Mouse (Mus musculus) MEL (cell line): ENCODE results near the gene Ldah. TPM values are rescaled to one million over a fixed set of nuclear protein-coding genes. Genes with fewer than 3 reads are reported as not detected.

Source experiments
- DNase-seq: peaks from one replicate; pipeline ENCODE4 v3.0.0; 2011; ENCODE audit warnings: low read depth, low spot score
- H3K27ac ChIP-seq: 2 replicates; pipeline ENCODE4 v1.5.1; 2012; ENCODE audit warnings: low read depth, mild to moderate bottlenecking, control low read depth, low read length, moderate library complexity; ENCODE audit not compliant: control insufficient read depth
- H3K27me3 ChIP-seq, 2 experiments: fragments of 150-350 bp in 1 of 2; sonication (generic) in 1 of 2; 2 replicates each; pipeline ENCODE4 v1.6.1; 2012; ENCODE audit warnings: low read length in 2 of 2, mild to moderate bottlenecking in 2 of 2, improper control_type of control experiment in 1 of 2, moderate library complexity in 1 of 2; ENCODE audit not compliant: insufficient read depth in 2 of 2, control insufficient read depth in 1 of 2
- H3K36me3 ChIP-seq, 2 experiments: 2 replicates each; pipeline ENCODE4 v1.6.1; 2012 to 2014; ENCODE audit warnings: low read length in 2 of 2, improper control_type of control experiment in 1 of 2, inconsistent platforms in 1 of 2, mild to moderate bottlenecking in 1 of 2; ENCODE audit not compliant: insufficient read depth in 2 of 2, control insufficient read depth in 1 of 2
- H3K4me1 ChIP-seq, 2 experiments: fragments of 150-350 bp in 1 of 2; sonication (generic) in 1 of 2; 2 replicates each; pipeline ENCODE4 v1.6.1; 2012; ENCODE audit warnings: low read length in 2 of 2, improper control_type of control experiment in 1 of 2, mild to moderate bottlenecking in 1 of 2; ENCODE audit not compliant: insufficient read depth in 2 of 2, control insufficient read depth in 1 of 2
- H3K4me3 ChIP-seq, 2 experiments: fragments of 150-350 bp in 1 of 2; sonication (generic) in 1 of 2; 2 replicates each; pipeline ENCODE4 v1.5.1; 2012; ENCODE audit warnings: low read depth in 2 of 2, low read length in 2 of 2, mild to moderate bottlenecking in 2 of 2, moderate library complexity in 2 of 2, control low read depth in 1 of 2, improper control_type of control experiment in 1 of 2; ENCODE audit not compliant: control insufficient read depth in 1 of 2, insufficient read depth in 1 of 2
- H3K79me2 ChIP-seq: 2 replicates; pipeline ENCODE4 v1.6.1; 2012; ENCODE audit warnings: mild to moderate bottlenecking, low read length, moderate library complexity; ENCODE audit not compliant: control insufficient read depth, poor library complexity, insufficient read depth
- H3K9ac ChIP-seq: 2 replicates; pipeline ENCODE4 v1.6.1; 2012; ENCODE audit warnings: low read depth, mild to moderate bottlenecking, control low read depth, low read length, moderate library complexity; ENCODE audit not compliant: control insufficient read depth, poor library complexity, severe bottlenecking
- H3K9me3 ChIP-seq: fragments of 150-350 bp; sonication (generic); replicated peaks from 2 replicates; pipeline ENCODE4 v1.6.1; 2012; ENCODE audit warnings: mild to moderate bottlenecking, low read length, improper control_type of control experiment, moderate library complexity; ENCODE audit not compliant: insufficient read depth
- BHLHE40 ChIP-seq: IDR thresholded peaks from 2 replicates; pipeline ENCODE4 v1.6.1; 2012; ENCODE audit warnings: low read depth, mild to moderate bottlenecking, inconsistent platforms, low read length, improper control_type of control experiment, borderline replicate concordance
- CHD1 ChIP-seq: IDR thresholded peaks from 2 replicates; pipeline ENCODE4 v1.6.1; 2012; ENCODE audit warnings: low read depth, mild to moderate bottlenecking, inconsistent platforms, low read length, improper control_type of control experiment
- CHD2 ChIP-seq: IDR thresholded peaks from 2 replicates; pipeline ENCODE4 v1.6.1; 2011; ENCODE audit warnings: low read length, improper control_type of control experiment
- CTCF ChIP-seq, 3 experiments: IDR thresholded peaks in 2 of 3; conservative IDR thresholded peaks in 1 of 3; 2 replicates each; pipeline ENCODE4 v1.5.1; 2011 to 2012; ENCODE audit warnings: low read length in 3 of 3, low read depth in 2 of 3, mild to moderate bottlenecking in 2 of 3, improper control_type of control experiment in 1 of 3, inconsistent platforms in 1 of 3, mixed read lengths in 1 of 3, moderate library complexity in 1 of 3; ENCODE audit not compliant: control insufficient read depth in 1 of 3, insufficient read depth in 1 of 3, poor library complexity in 1 of 3, severe bottlenecking in 1 of 3
- E2F4 ChIP-seq: IDR thresholded peaks from 2 replicates; pipeline ENCODE4 v1.6.1; 2011; ENCODE audit warnings: low read depth, low read length, improper control_type of control experiment, borderline replicate concordance
- EP300 ChIP-seq, 2 experiments: IDR thresholded peaks; 2 replicates each; pipeline ENCODE4 v1.6.1; 2011; ENCODE audit warnings: improper control_type of control experiment in 2 of 2, low read length in 2 of 2, low read depth in 1 of 2, mild to moderate bottlenecking in 1 of 2
- HCFC1 ChIP-seq: IDR thresholded peaks from 2 replicates; pipeline ENCODE4 v1.6.1; 2012; ENCODE audit warnings: low read depth, mild to moderate bottlenecking, inconsistent platforms, low read length, improper control_type of control experiment, moderate library complexity
- JUND ChIP-seq: IDR thresholded peaks from 2 replicates; pipeline ENCODE4 v1.6.1; 2011; ENCODE audit warnings: low read depth, mild to moderate bottlenecking, improper control_type of control experiment, low read length
- KAT2A ChIP-seq: conservative IDR thresholded peaks from 2 replicates; pipeline ENCODE4 v1.6.1; 2012; ENCODE audit warnings: low read depth, low read length, improper control_type of control experiment, inconsistent platforms
- MXI1 ChIP-seq: IDR thresholded peaks from 2 replicates; pipeline ENCODE4 v1.6.1; 2011; ENCODE audit warnings: mild to moderate bottlenecking, low read depth, low read length, improper control_type of control experiment
- MYB ChIP-seq: IDR thresholded peaks from 2 replicates; pipeline ENCODE4 v1.6.1; 2011; ENCODE audit warnings: mild to moderate bottlenecking, low read depth, low read length, improper control_type of control experiment
- NELFE ChIP-seq: IDR thresholded peaks from 2 replicates; pipeline ENCODE4 v1.6.1; 2011; ENCODE audit warnings: low read depth, low read length, improper control_type of control experiment
- NRF1 ChIP-seq: IDR thresholded peaks from 2 replicates; pipeline ENCODE4 v1.6.1; 2014; ENCODE audit warnings: low read depth, mild to moderate bottlenecking, inconsistent platforms, low read length, improper control_type of control experiment, moderate library complexity; ENCODE audit not compliant: poor library complexity, insufficient read depth, severe bottlenecking
- POLR2AphosphoS2 ChIP-seq: IDR thresholded peaks from 2 replicates; pipeline ENCODE4 v1.6.1; 2011; ENCODE audit warnings: low read length, improper control_type of control experiment
- POLR2AphosphoS5 ChIP-seq: IDR thresholded peaks from 2 replicates; pipeline ENCODE4 v1.6.1; 2012; ENCODE audit warnings: low read depth, borderline replicate concordance, mild to moderate bottlenecking, inconsistent platforms, low read length, moderate library complexity, mixed read lengths
- RAD21 ChIP-seq: IDR thresholded peaks from 2 replicates; pipeline ENCODE4 v1.6.1; 2011; ENCODE audit warnings: mild to moderate bottlenecking, low read depth, low read length, improper control_type of control experiment
- RCOR1 ChIP-seq: IDR thresholded peaks from 2 replicates; pipeline ENCODE4 v1.6.1; 2012; ENCODE audit warnings: low read depth, mild to moderate bottlenecking, inconsistent platforms, low read length, improper control_type of control experiment
- SIN3A ChIP-seq: IDR thresholded peaks from 2 replicates; pipeline ENCODE4 v1.6.1; 2012; ENCODE audit warnings: low read length, improper control_type of control experiment, inconsistent platforms
- SMC3 ChIP-seq: IDR thresholded peaks from 2 replicates; pipeline ENCODE4 v1.6.1; 2011; ENCODE audit warnings: low read depth, low read length, improper control_type of control experiment
- TBP ChIP-seq: IDR thresholded peaks from 2 replicates; pipeline ENCODE4 v1.8.0; 2011; ENCODE audit warnings: low read depth, low read length, improper control_type of control experiment
- UBTF ChIP-seq: IDR thresholded peaks from 2 replicates; pipeline ENCODE4 v1.6.1; 2012; ENCODE audit warnings: low read depth, mild to moderate bottlenecking, inconsistent platforms, low read length, improper control_type of control experiment, moderate library complexity, borderline replicate concordance; ENCODE audit not compliant: insufficient read depth
- USF1 ChIP-seq: IDR thresholded peaks from 2 replicates; pipeline ENCODE4 v1.6.1; 2014; ENCODE audit warnings: low read depth, mild to moderate bottlenecking, inconsistent platforms, low read length, improper control_type of control experiment, moderate library complexity
- ZC3H11A ChIP-seq: IDR thresholded peaks from 2 replicates; pipeline ENCODE4 v1.6.1; 2012; ENCODE audit warnings: low read depth, mild to moderate bottlenecking, inconsistent platforms, low read length, improper control_type of control experiment
- ZKSCAN1 ChIP-seq: IDR thresholded peaks from 2 replicates; pipeline ENCODE4 v1.6.1; 2012; ENCODE audit warnings: low read depth, mild to moderate bottlenecking, inconsistent platforms, low read length, improper control_type of control experiment, moderate library complexity
- ZMIZ1 ChIP-seq: IDR thresholded peaks from 2 replicates; pipeline ENCODE4 v1.6.1; 2012; ENCODE audit warnings: low read depth, mild to moderate bottlenecking, inconsistent platforms, low read length, improper control_type of control experiment, moderate library complexity
- ZNF384 ChIP-seq: IDR thresholded peaks from 2 replicates; pipeline ENCODE4 v1.6.1; 2012; ENCODE audit warnings: low read depth, mild to moderate bottlenecking, inconsistent platforms, low read length, improper control_type of control experiment
- polyA plus RNA-seq, 2 experiments: library from polyadenylated mRNA; stranded (reverse) in 1 of 2; unstranded in 1 of 2; fragments of >175 nt in 1 of 2; fragments of >200 nt in 1 of 2; gene quantifications; 2 replicates each; pipeline versions ENCODE4 v1.2.1 to v1.2.4; 2012; ENCODE audit warnings: low replicate concordance in 2 of 2, low read depth in 1 of 2; ENCODE audit not compliant: insufficient read length in 2 of 2, insufficient read depth in 1 of 2, missing spikeins in 1 of 2
- total RNA-seq: library from RNA; depleted of rRNA; stranded (reverse); fragments of 300-350 nt; gene quantifications from 2 replicates; pipeline ENCODE4 v1.2.3, GENCODE M21; 2012

Ldah gene
- total and polyA plus RNA-seq, 3 experiments: 28.6 to 132 (median 44.2) TPM

DNA sequence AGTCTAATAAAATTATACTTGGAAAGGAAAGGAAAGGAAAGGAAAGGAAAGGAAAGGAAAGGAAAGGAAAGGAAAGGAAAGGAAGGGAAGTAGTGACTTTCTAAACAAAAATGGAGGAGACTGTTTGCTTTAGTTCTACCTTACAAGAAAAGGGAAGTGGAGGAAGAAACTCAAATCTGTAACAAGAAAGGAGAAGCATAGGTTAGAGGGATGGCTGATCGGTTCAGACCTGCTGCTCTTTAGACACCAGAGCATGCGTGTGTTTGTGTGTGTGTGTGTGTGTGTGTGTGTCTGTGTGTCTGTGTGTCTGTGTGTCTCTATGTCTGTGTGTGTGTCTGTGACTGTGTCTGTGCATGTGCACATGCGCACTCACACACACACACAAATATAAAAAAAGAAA, 23.2 kb downstream of the Ldah start:
- H3K27ac ChIP-seq: no peak overlapping the region
- H3K9ac ChIP-seq: no peak overlapping the region
- peaks cover 0 to 5% of the 10 kb centered on the region in 2 experiments; a peak in 2 of 4 replicates for H3K36me3 ChIP-seq
- no peaks in the 10 kb centered on the region for H3K9me3 ChIP-seq
- no peaks in the 10 kb centered on the region for H3K4me1 ChIP-seq
- DNase-seq: peak; percentile 47
- no peak overlapping the region for H3K4me3 ChIP-seq
- H3K79me2 ChIP-seq: no peaks in the 10 kb centered on the region
- no peaks in the 10 kb centered on the region for H3K27me3 ChIP-seq
- TF ChIP-seq RCOR1 (no peak), E2F4 (no peak)

DNA sequence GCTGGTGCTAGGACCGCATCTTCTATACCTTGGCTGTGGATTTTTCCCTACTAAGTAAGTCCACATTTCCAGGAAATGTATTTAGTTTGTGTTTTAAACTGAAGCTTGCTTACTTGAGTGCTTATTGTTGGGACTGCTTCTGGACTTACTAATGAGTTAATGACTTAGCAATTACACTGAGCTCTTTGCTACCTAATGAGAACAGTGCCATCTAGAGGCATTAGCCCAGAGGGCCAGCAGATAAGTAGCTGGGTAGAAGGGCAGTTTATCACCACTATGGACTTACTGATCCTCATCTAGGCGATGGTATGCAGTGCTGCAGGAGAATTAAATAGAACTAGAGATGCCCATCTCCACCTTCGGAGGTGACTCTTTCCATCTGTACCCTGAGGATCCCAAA, 24.8 kb downstream of the Ldah start:
- no peaks in the 10 kb centered on the region for H3K27me3 ChIP-seq
- H3K27ac ChIP-seq: no peak overlapping the region
- H3K36me3 ChIP-seq: peaks cover 0 to 3% of the 10 kb centered on the region in 2 experiments; a peak in 2 of 4 replicates
- no peak overlapping the region for H3K4me3 ChIP-seq
- no peaks in the 10 kb centered on the region for H3K79me2 ChIP-seq
- no peak overlapping the region for H3K9ac ChIP-seq
- DNase-seq: peak; percentile 65
- H3K4me1 ChIP-seq: no peaks in the 10 kb centered on the region
- no peaks in the 10 kb centered on the region for H3K9me3 ChIP-seq
- TF ChIP-seq ZC3H11A (peak; percentile 54), TBP (no peak), CHD2 (no peak), EP300 (IDR thresholded peaks at IDR 0.05; ENCODE audit: low read depth in 1 of 2, low read length in 2 of 2) (no peak), POLR2AphosphoS2 (no peak), UBTF (no peak), CTCF (IDR thresholded peaks at IDR 0.05 in 2 of 3, conservative IDR thresholded peaks at IDR 0.05 in 1 of 3; ENCODE audit: control insufficient read depth in 1 of 3, insufficient read depth in 1 of 3, low read depth in 2 of 3, low read length in 3 of 3, poor library complexity in 1 of 3, severe bottlenecking in 1 of 3) (peak; percentile 46 to 82 (median 61)), SIN3A (no peak), KAT2A (no peak), RAD21 (peak; percentile 80), SMC3 (peak; percentile 75), HCFC1 (no peak), ZMIZ1 (no peak), ZNF384 (no peak), USF1 (no peak)

DNA sequence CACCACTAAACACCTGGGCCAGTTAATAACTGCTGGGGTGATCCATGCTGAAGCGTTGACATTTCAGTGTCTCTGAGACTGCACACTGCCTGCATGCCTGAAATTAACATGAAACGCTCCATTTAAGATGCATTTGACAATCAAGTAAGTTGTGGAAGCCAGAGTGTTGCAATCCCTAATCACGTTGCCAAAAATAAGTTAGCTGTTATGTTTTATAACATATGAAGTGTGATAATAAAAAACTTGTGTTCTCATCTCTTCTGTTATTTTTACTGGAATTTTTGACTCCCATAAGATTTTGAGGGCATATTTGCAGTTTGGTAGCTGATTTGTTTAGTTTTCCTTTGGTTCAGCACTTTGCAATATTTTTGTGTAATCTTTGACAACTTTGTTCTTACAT, 34.3 kb downstream of the Ldah start:
- Histone ChIP-seq H3K27me3 (no peaks in the 10 kb centered on the region), H3K36me3 (no peaks in the 10 kb centered on the region; a peak in 1 of 4 replicates), H3K27ac (no peak overlapping the region), H3K4me1 (no peaks in the 10 kb centered on the region), H3K79me2 (no peaks in the 10 kb centered on the region), H3K9ac (no peak overlapping the region), H3K9me3 (no peaks in the 10 kb centered on the region), H3K4me3 (no peak overlapping the region)
- no peak for TF ChIP-seq E2F4
- TF ChIP-seq JUND: no peak
- TF ChIP-seq SIN3A: no peak
- no peak for TF ChIP-seq RAD21
- TF ChIP-seq MYB: no peak
- no peak for TF ChIP-seq CHD1
- no peak for TF ChIP-seq ZC3H11A
- TF ChIP-seq MXI1: no peak
- no peak for TF ChIP-seq USF1
- TF ChIP-seq BHLHE40: no peak
- no peak for TF ChIP-seq UBTF
- no peak for TF ChIP-seq RCOR1
- TF ChIP-seq SMC3: no peak
- no peak for TF ChIP-seq CHD2
- no peak for TF ChIP-seq POLR2AphosphoS5
- no peak for TF ChIP-seq NRF1
- no peak for TF ChIP-seq NELFE
- TF ChIP-seq ZKSCAN1: no peak
- DNase-seq: no peak
